Mouse (Mus musculus): ENCODE data around the gene Trim61. TPM values are rescaled to one million over a fixed set of nuclear protein-coding genes. Genes with fewer than 3 reads are reported as not detected.
"Not testable (repeated sequence)": the region's sequence is repeated elsewhere in the genome, so short reads cannot be mapped to it uniquely, and the experiment has no call there.

The Trim61 gene
- not detected for total RNA-seq (2021)
- long read RNA-seq, experiment 1: 0 reads
- long read RNA-seq, experiment 2: 0 reads

GRCm38 (mm10) chr8:65018423-65018822 lies at the start of gene Trim61, which contains the start of gene Trim60:
Gene Trim61, minus strand, starts transcription at chr8:65018523.
Gene Trim60, minus strand, starts transcription at chr8:65018584.
- DNase-seq (ENCODE audit: low spot score in 2 of 2): no peak

GRCm38 (mm10) chr8:65067694-65068472 lies 49.6 kb upstream of the Trim61 start:
- no peak for DNase-seq (ENCODE audit: low spot score in 2 of 2)

GRCm38 (mm10) chr8:65067031-65067430 lies 48.7 kb upstream of the Trim61 start:
- no peak for DNase-seq (ENCODE audit: low spot score in 2 of 2)

- no peak for DNase-seq (ENCODE audit: low spot score in 2 of 2)
Measured at GRCm38 (mm10) chr8:65065622-65066021, 47.3 kb upstream of the Trim61 start.

GRCm38 (mm10) chr8:65064071-65064470 lies 45.7 kb upstream of the Trim61 start:
- DNase-seq (ENCODE audit: low spot score in 2 of 2): no peak

- no peak for DNase-seq (ENCODE audit: low spot score in 2 of 2)
Measured at GRCm38 (mm10) chr8:65062195-65062594, 43.9 kb upstream of the Trim61 start.

- DNase-seq (ENCODE audit: low spot score in 2 of 2): no peak
Measured at GRCm38 (mm10) chr8:65056722-65057121, 38.4 kb upstream of the Trim61 start.

- DNase-seq (ENCODE audit: low spot score in 2 of 2): no peak
Measured at GRCm38 (mm10) chr8:65053968-65054367, 35.6 kb upstream of the Trim61 start.

- DNase-seq (ENCODE audit: low spot score in 2 of 2): no peak
Measured at GRCm38 (mm10) chr8:65053554-65053953, 35.2 kb upstream of the Trim61 start.

GRCm38 (mm10) chr8:65047801-65048200 lies 29.5 kb upstream of the Trim61 start:
- no peak for DNase-seq (ENCODE audit: low spot score in 2 of 2)

- DNase-seq (ENCODE audit: low spot score in 2 of 2): no peak
Measured at GRCm38 (mm10) chr8:65047193-65047592, 28.9 kb upstream of the Trim61 start.

- DNase-seq (ENCODE audit: low spot score in 2 of 2): no peak
Measured at GRCm38 (mm10) chr8:65046565-65046964, 28.2 kb upstream of the Trim61 start.

- no peak for DNase-seq (ENCODE audit: low spot score in 2 of 2)
Measured at GRCm38 (mm10) chr8:65037117-65037533, 18.8 kb upstream of the Trim61 start, which contains the start of gene Apela. Gene Apela, minus strand, starts transcription at chr8:65037336.

GRCm38 (mm10) chr8:65034136-65034535 lies 15.8 kb upstream of the Trim61 start:
- no peak for DNase-seq (ENCODE audit: low spot score in 2 of 2)

- no peak for DNase-seq (ENCODE audit: low spot score in 2 of 2)
Measured at GRCm38 (mm10) chr8:65033056-65033455, 14.7 kb upstream of the Trim61 start.

GRCm38 (mm10) chr8:65032107-65032506 lies 13.8 kb upstream of the Trim61 start:
- no peak for DNase-seq (ENCODE audit: low spot score in 2 of 2)

- no peak for DNase-seq (ENCODE audit: low spot score in 2 of 2)
Measured at GRCm38 (mm10) chr8:65030735-65031485, 12.6 kb upstream of the Trim61 start.

GRCm38 (mm10) chr8:65029776-65030175 lies 11.5 kb upstream of the Trim61 start:
- no peak for DNase-seq (ENCODE audit: low spot score in 2 of 2)

- DNase-seq (ENCODE audit: low spot score in 2 of 2): no peak
Measured at GRCm38 (mm10) chr8:65028959-65029686, 10.8 kb upstream of the Trim61 start.

- peak; percentile 9 to 24 for DNase-seq (ENCODE audit: low spot score in 2 of 2)
Measured at GRCm38 (mm10) chr8:65022485-65022884, 4.2 kb upstream of the Trim61 start.

- not testable (repeated sequence) for DNase-seq (ENCODE audit: low spot score in 2 of 2)
Measured at GRCm38 (mm10) chr8:65007616-65008015, 10.7 kb downstream of the Trim61 start.

All from adrenal gland, postnatal 4 days (tissue).